Mouse (Mus musculus) liver, adult 2 months (tissue): Measurements from ENCODE around the gene P3h2. TPM values are rescaled to one million over a fixed set of nuclear protein-coding genes. Genes with fewer than 3 reads are reported as not detected.

ENCODE experiments used
- DNase-seq: peaks from one replicate; pipeline ENCODE4 v3.0.0-alpha.2; 2011; ENCODE audit warnings: low read depth, low spot score; ENCODE audit errors: extremely low read depth
- H3K27ac ChIP-seq: fragments of 200-500 bp; replicated peaks from 2 replicates; pipeline ENCODE4 v1.5.1; 2012; ENCODE audit warnings: low read depth, mild to moderate bottlenecking, control low read depth, inconsistent platforms, low read length; ENCODE audit not compliant: insufficient read depth
- H3K27me3 ChIP-seq: fragments of 200-500 bp; 2 replicates; pipeline ENCODE4 v1.6.1; 2012; ENCODE audit warnings: mild to moderate bottlenecking, moderate library complexity, low read length, inconsistent platforms; ENCODE audit not compliant: control insufficient read depth, insufficient read depth
- H3K36me3 ChIP-seq: fragments of 200-500 bp; 2 replicates; pipeline ENCODE4 v1.6.1; 2012; ENCODE audit warnings: low read length, inconsistent platforms; ENCODE audit not compliant: control insufficient read depth, insufficient read depth
- H3K4me1 ChIP-seq: fragments of 200-500 bp; 2 replicates; pipeline ENCODE4 v1.6.1; 2011; ENCODE audit warnings: low read length; ENCODE audit not compliant: control insufficient read depth, insufficient read depth
- H3K4me3 ChIP-seq: fragments of 200-500 bp; 2 replicates; pipeline ENCODE4 v1.5.1; 2011; ENCODE audit warnings: low read depth, mild to moderate bottlenecking, control low read depth, low read length, moderate library complexity; ENCODE audit not compliant: insufficient read depth
- H3K79me2 ChIP-seq: fragments of 200-500 bp; 2 replicates; pipeline ENCODE4 v1.6.1; 2012; ENCODE audit warnings: inconsistent platforms, mild to moderate bottlenecking, low read length, moderate library complexity; ENCODE audit not compliant: control insufficient read depth, insufficient read depth
- H3K9ac ChIP-seq: fragments of 200-500 bp; 2 replicates; pipeline ENCODE4 v1.6.1; 2012; ENCODE audit warnings: low read depth, mild to moderate bottlenecking, control low read depth, inconsistent platforms, low read length
- CTCF ChIP-seq: fragments of 200-500 bp; IDR thresholded peaks from 2 replicates; pipeline ENCODE4 v1.5.1; 2011; ENCODE audit warnings: low read depth, low read length, control low read depth
- POLR2A ChIP-seq: fragments of 200-500 bp; IDR thresholded peaks from 2 replicates; pipeline ENCODE4 v1.6.1; 2011; ENCODE audit warnings: low read length, control low read depth; ENCODE audit not compliant: insufficient read depth; ENCODE audit errors: extremely low read depth
- WGBS: fragments of 180-500 bp; shearing (Covaris S2); methylation state at CpG from one replicate; pipeline ENCODE4 v1.1.7; 2018; 5-methylcytosine and 5-hydroxymethylcytosine counted together
- polyA plus RNA-seq: library from polyadenylated mRNA; depleted of rRNA; stranded (reverse); fragments of >200 nt; gene quantifications from 2 replicates; pipeline ENCODE4 v1.2.3, GENCODE M21; 2012
- total RNA-seq: library from RNA; depleted of rRNA; stranded (reverse); fragments of >200 nt; gene quantifications from 2 replicates; pipeline ENCODE4 v1.2.3, GENCODE M21; 2014

The P3h2 gene
- total and polyA plus RNA-seq, 2 experiments, result 0.28 to 0.55 TPM

- peaks cover 7% of the 10 kb centered on the region for H3K4me1 ChIP-seq
- H3K27ac ChIP-seq, result no peak overlapping the region
- no peak overlapping the region for H3K4me3 ChIP-seq
- H3K36me3 ChIP-seq, result no peaks in the 10 kb centered on the region
- no peak for TF ChIP-seq POLR2A
- no peak for TF ChIP-seq CTCF
- WGBS, result 35% methylated on average over 1 of the region's 1 CpGs
- H3K9ac ChIP-seq, result no peak overlapping the region
- no peak for DNase-seq
- no peaks in the 10 kb centered on the region for H3K27me3 ChIP-seq
- H3K79me2 ChIP-seq, result no peaks in the 10 kb centered on the region
Measured at GRCm38 (mm10) chr16:25948067-25948466, 157.5 kb downstream of the P3h2 start.

- H3K27ac ChIP-seq, result peak overlapping the region; percentile 79
- H3K36me3 ChIP-seq, result no peaks in the 10 kb centered on the region
- peak overlapping the region; percentile 29; the same call in 1 of the 2 replicates for H3K9ac ChIP-seq
- H3K27me3 ChIP-seq, result no peaks in the 10 kb centered on the region
- TF ChIP-seq POLR2A, result no peak
- TF ChIP-seq CTCF, result peak; percentile 33; the same call in 1 of the 2 replicates
- no peaks in the 10 kb centered on the region for H3K79me2 ChIP-seq
- H3K4me1 ChIP-seq, result peaks cover 7% of the 10 kb centered on the region
- peak overlapping the region; percentile 7; the same call in 1 of the 2 replicates for H3K4me3 ChIP-seq
- DNase-seq, result peak; percentile 94
- 14% methylated on average over 12 of the region's 12 CpGs for WGBS
Measured at GRCm38 (mm10) chr16:25945151-25945955, 160.2 kb downstream of the P3h2 start.

- H3K27me3 ChIP-seq, result no peaks in the 10 kb centered on the region
- no peak for DNase-seq
- no peak overlapping the region for H3K4me3 ChIP-seq
- H3K9ac ChIP-seq, result no peak overlapping the region
- H3K36me3 ChIP-seq, result no peaks in the 10 kb centered on the region
- H3K4me1 ChIP-seq, result peaks cover 4% of the 10 kb centered on the region; the same call in 1 of the 2 replicates
- WGBS, result 69% methylated on average over 4 of the region's 4 CpGs
- TF ChIP-seq CTCF, result no peak
- no peak for TF ChIP-seq POLR2A
- H3K79me2 ChIP-seq, result no peaks in the 10 kb centered on the region
- H3K27ac ChIP-seq, result no peak overlapping the region
Measured at GRCm38 (mm10) chr16:25942261-25942660, 163.3 kb downstream of the P3h2 start.

- Histone ChIP-seq H3K4me1 (no peaks in the 10 kb centered on the region), H3K9ac (no peak overlapping the region), H3K36me3 (no peaks in the 10 kb centered on the region), H3K4me3 (no peak overlapping the region), H3K79me2 (no peaks in the 10 kb centered on the region), H3K27me3 (no peaks in the 10 kb centered on the region), H3K27ac (no peak overlapping the region)
- DNase-seq, result no peak
- WGBS, result 79% methylated on average over 2 of the region's 2 CpGs
- TF ChIP-seq CTCF, result no peak
- TF ChIP-seq POLR2A, result no peak
Measured at GRCm38 (mm10) chr16:25934181-25934580, 171.4 kb downstream of the P3h2 start.

GRCm38 (mm10) chr16:25912185-25912584 is 193.4 kb downstream of the P3h2 start:
- no peaks in the 10 kb centered on the region for H3K4me1 ChIP-seq
- no peak overlapping the region for H3K27ac ChIP-seq
- WGBS, result 20% methylated on average over 1 of the region's 1 CpGs
- TF ChIP-seq CTCF (no peak), POLR2A (no peak)
- DNase-seq, result peak; percentile 44
- H3K27me3 ChIP-seq, result no peaks in the 10 kb centered on the region
- H3K9ac ChIP-seq, result no peak overlapping the region
- H3K36me3 ChIP-seq, result no peaks in the 10 kb centered on the region
- H3K4me3 ChIP-seq, result no peak overlapping the region
- H3K79me2 ChIP-seq, result no peaks in the 10 kb centered on the region
